Mouse (Mus musculus) heart, embryonic 13.5 days (tissue): ENCODE measurements around the gene Ahcy. TPM values are rescaled to one million over a fixed set of nuclear protein-coding genes. Genes with fewer than 3 reads are reported as not detected.
"Not testable (repeated sequence)": the region's sequence is repeated elsewhere in the genome, so short reads cannot be mapped to it uniquely, and the experiment has no call there.

Experiments
- ATAC-seq: fragments of 200-750 bp; cut with Nextera tagmentation; 2 replicates; pipeline ENCODE4 v1.8.0; 2017; ENCODE audit warnings: moderate TSS enrichment; ENCODE audit not compliant: insufficient number of reproducible peaks, low FRiP score, low TSS enrichment; ENCODE audit errors: extremely low read depth
- H3K27ac ChIP-seq: fragments of 300-500 bp; sonication (generic); replicated peaks from 2 replicates; pipeline ENCODE4 v1.5.1; 2015; ENCODE audit warnings: moderate library complexity, mild to moderate bottlenecking, inconsistent platforms
- H3K27me3 ChIP-seq: fragments of 300-500 bp; sonication (generic); replicated peaks from 2 replicates; pipeline ENCODE4 v1.6.1; 2015; ENCODE audit warnings: mild to moderate bottlenecking, inconsistent platforms
- H3K36me3 ChIP-seq: fragments of 300-500 bp; sonication (generic); 2 replicates; pipeline ENCODE4 v1.6.1; 2015; ENCODE audit warnings: mild to moderate bottlenecking, inconsistent platforms
- H3K4me1 ChIP-seq: fragments of 300-500 bp; sonication (generic); 2 replicates; pipeline ENCODE4 v1.6.1; 2015; ENCODE audit warnings: inconsistent platforms
- H3K4me2 ChIP-seq: fragments of 300-500 bp; sonication (generic); 2 replicates; pipeline ENCODE4 v1.6.1; 2015; ENCODE audit warnings: inconsistent platforms, mild to moderate bottlenecking, moderate library complexity
- H3K4me3 ChIP-seq: fragments of 300-500 bp; sonication (generic); 2 replicates; pipeline ENCODE4 v1.5.1; 2015; ENCODE audit warnings: moderate library complexity, mild to moderate bottlenecking, inconsistent platforms
- H3K9ac ChIP-seq: fragments of 300-500 bp; sonication (generic); 2 replicates; pipeline ENCODE4 v1.6.1; 2015; ENCODE audit warnings: inconsistent platforms, mild to moderate bottlenecking, moderate library complexity
- H3K9me3 ChIP-seq: fragments of 300-500 bp; sonication (generic); 2 replicates; pipeline ENCODE4 v1.6.1; 2016; ENCODE audit warnings: inconsistent platforms
- WGBS: fragments of 180-500 bp; shearing (Covaris S2); methylation state at CpG from one replicate; pipeline ENCODE4 v1.1.7; 2015; ENCODE audit warnings: mixed read lengths; 5-methylcytosine and 5-hydroxymethylcytosine counted together
- polyA plus RNA-seq: library from polyadenylated mRNA; unstranded; fragments of >200 nt; fragmentation: Nextera tagmentation; extraction: Ambion mirVana; gene quantifications from 2 replicates; pipeline ENCODE4 v1.2.1, GENCODE M21; 2015

The Ahcy gene
- polyA plus RNA-seq, 1 experiment from 2014 or later, result 47.5 TPM

DNA sequence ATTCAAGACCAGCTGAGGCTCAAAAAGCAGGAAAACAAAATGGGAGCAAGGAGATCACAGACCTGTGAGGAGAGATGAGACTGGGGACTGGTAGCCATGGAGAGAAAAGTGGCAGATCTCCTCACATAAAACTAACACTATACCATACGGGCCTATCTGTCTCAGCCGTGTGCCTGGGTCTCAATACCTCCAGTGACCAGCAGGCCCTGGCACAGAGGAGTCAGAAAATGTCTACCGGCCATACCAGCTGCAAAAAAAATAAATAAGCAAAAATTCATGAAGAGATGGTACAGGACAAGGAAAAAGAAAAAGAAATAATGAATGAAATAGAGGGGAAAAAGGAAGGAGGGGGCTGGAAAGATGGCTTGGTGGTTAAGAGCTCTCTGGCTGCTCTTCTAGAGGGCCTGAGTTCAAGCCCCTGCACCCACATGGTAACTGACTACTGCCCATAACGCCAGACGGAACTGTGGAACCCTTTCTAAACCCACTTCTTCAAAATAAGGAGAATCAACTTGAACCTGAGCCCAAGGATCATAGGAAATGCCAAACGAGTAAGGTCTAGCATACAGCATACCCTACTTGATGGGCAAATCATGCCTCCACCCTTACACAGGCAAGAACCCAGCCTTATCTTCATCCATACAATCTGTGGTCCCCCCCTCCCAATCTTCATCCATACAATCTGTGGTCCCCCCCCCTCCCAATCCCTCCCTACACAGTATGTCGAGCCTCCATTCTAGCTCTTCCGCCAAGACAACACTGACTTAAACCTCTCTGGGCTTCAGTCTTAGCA, 1.7 kb downstream of the Ahcy start:
- H3K9me3 ChIP-seq, result no peaks in the 10 kb centered on the region
- H3K4me3 ChIP-seq, result no peak overlapping the region
- no peaks in the 10 kb centered on the region for H3K27me3 ChIP-seq
- H3K4me1 ChIP-seq, result peaks cover 22% of the 10 kb centered on the region
- peak overlapping the region; percentile 93; the same call in 1 of the 2 replicates for H3K9ac ChIP-seq
- peak overlapping the region; percentile 82 for H3K4me2 ChIP-seq
- peaks cover 11% of the 10 kb centered on the region for H3K36me3 ChIP-seq
- WGBS, result 82% methylated on average over 8 of the region's 8 CpGs
- no peak overlapping the region for H3K27ac ChIP-seq
- ATAC-seq, result no peak

DNA sequence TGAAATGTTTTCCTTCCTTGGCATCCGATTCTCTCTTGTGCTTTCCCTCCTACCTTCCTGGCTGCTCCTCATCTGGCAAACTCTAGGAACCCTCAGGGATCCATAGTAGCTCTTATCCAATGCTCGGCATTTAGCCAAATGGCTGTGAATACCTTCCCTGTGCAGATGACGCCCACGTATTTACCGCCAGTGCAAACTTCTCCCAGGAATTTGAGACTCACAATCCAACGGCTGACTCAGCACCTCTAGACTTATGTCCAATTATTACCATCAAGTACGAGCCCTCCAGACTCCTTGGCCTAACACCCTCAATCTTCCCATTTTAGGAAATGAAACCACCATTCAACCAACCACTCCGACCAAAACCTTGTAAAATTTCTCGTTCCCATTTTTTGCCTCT, 3.3 kb downstream of the Ahcy start:
- Histone ChIP-seq H3K9me3 (no peaks in the 10 kb centered on the region), H3K9ac (no peak overlapping the region), H3K4me1 (peaks cover 22% of the 10 kb centered on the region), H3K27ac (no peak overlapping the region), H3K4me3 (no peak overlapping the region), H3K27me3 (no peaks in the 10 kb centered on the region), H3K4me2 (no peak overlapping the region), H3K36me3 (peaks cover 26% of the 10 kb centered on the region)
- no peak for ATAC-seq
- 80% methylated on average over 9 of the region's 9 CpGs for whole genome bisulfite sequencing

DNA sequence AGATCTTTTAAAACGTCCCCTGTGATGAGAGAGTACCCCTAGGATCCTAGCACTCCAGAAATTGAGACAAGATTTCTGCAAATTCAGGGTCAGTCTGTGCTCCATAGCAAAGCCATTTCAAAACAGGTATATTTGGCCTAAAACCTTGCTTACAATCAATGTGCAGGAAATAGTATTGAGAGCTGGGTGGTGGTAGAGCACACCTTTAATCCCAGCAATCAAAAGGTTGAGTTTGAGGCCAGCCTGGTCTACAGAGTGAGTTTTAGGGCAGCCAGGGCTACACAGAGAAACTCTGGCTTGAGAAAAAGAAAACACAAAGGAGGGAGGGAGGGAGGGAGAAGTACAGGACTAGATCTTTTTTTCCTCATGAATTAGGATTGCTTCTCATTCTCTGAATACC, 16.9 kb downstream of the Ahcy start:
- peaks cover 27% of the 10 kb centered on the region for H3K36me3 ChIP-seq
- no peak overlapping the region for H3K4me3 ChIP-seq
- no peaks in the 10 kb centered on the region for H3K9me3 ChIP-seq
- H3K4me1 ChIP-seq, result no peaks in the 10 kb centered on the region
- H3K9ac ChIP-seq, result no peak overlapping the region
- no peak overlapping the region for H3K27ac ChIP-seq
- no peaks in the 10 kb centered on the region for H3K27me3 ChIP-seq
- WGBS, result 57% methylated on average over 1 of the region's 1 CpGs
- no peak overlapping the region for H3K4me2 ChIP-seq
- no peak for ATAC-seq

DNA sequence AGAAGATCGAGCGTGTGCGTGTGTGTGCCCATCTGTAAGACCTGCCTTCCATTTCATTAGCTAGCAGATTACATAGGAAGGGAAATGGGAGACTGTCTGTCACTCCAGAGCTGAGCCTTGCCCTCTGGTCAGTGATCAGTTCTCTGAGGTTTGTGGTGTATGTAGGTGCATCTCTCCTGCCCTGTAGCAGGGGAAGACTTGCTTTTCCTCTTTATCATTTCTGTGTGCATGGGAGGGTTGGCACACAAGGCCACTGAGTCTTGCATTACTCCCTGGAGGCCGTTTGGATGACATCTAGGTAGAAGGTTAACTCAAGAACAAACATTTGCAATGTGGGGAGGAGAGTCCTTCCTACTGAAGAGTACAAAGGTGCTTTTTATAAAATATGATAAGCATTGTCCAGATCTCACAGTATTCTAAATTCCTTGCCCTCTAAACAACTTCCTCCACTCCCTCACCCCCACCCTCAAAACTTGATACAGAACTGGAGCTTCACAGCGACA, 18.2 kb downstream of the Ahcy start:
- H3K27ac ChIP-seq, result no peak overlapping the region
- no peak overlapping the region for H3K4me3 ChIP-seq
- H3K36me3 ChIP-seq, result peaks cover 15% of the 10 kb centered on the region
- no peak overlapping the region for H3K9ac ChIP-seq
- no peaks in the 10 kb centered on the region for H3K27me3 ChIP-seq
- no peak overlapping the region for H3K4me2 ChIP-seq
- 66% methylated on average over 5 of the region's 5 CpGs for WGBS
- H3K4me1 ChIP-seq, result peaks cover 12% of the 10 kb centered on the region
- no peaks in the 10 kb centered on the region for H3K9me3 ChIP-seq
- ATAC-seq, result no peak

DNA sequence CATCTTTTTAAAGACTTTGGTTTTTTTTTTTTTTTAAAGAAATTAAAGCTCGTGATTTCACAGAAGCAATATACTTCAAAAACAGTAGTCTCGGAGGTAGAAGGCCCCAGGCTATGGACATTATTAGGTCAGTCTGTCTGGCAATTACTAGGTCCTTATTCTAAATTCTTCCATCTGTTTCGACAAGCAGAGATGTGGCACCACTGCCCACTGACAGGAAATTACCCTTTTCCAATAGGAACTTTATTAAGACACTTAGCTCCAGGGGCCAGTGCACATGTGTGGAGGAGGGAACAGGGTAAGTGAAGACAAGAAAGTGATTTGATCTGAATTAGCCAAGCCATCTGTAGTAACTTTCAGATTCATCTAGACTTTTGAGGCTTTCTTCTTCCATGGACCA, 19.6 kb downstream of the Ahcy start:
- WGBS, result 74% methylated on average over 3 of the region's 3 CpGs
- Histone ChIP-seq H3K4me3 (no peak overlapping the region), H3K27me3 (no peaks in the 10 kb centered on the region), H3K9me3 (no peaks in the 10 kb centered on the region), H3K27ac (no peak overlapping the region), H3K9ac (no peak overlapping the region), H3K4me1 (peaks cover 18% of the 10 kb centered on the region), H3K36me3 (peaks cover 7% of the 10 kb centered on the region), H3K4me2 (no peak overlapping the region)
- no peak for ATAC-seq

DNA sequence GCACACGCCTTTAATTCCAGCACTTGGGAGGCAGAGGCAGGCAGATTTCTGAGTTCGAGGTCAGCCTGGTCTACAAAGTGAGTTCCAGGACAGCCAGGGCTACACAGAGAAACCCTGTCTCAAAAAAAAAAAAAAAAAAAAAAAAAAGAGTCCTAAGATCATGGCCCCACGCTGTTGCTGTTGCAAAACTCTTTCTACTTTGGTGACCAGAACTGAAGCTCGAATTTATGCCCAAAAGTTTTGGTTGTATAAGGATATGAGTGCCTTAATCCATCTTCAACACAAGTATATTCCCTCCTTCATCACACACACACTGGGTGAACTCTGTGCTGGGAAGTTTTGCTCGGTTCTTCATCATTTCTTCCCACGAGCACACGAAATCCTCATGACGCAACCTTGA, 20.8 kb downstream of the Ahcy start:
- H3K4me1 ChIP-seq, result peaks cover 18% of the 10 kb centered on the region
- WGBS, result 85% methylated on average over 8 of the region's 8 CpGs
- H3K9ac ChIP-seq, H3K4me3 ChIP-seq, H3K4me2 ChIP-seq, H3K27me3 ChIP-seq, H3K9me3 ChIP-seq, H3K36me3 ChIP-seq, H3K27ac ChIP-seq, ATAC-seq: not testable (repeated sequence)

DNA sequence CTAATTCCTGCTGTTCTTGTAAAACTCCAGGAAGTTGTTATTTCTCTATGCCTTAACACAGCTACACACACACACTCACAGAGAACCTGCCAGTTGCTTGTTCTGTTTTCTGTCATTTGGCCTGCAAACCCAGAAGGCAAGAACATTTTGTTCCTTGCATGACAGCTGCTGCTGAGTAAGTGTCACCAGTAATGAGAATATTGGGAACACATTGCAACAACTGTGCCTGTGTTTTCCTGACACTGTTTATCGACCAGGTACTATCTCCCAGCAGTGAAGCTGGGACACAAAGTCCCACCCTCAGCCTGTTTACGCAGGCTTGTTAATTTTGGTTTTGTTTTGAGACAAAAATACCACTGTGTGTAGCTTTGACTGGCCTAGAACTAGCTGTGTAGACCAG, 21.6 kb downstream of the Ahcy start:
- no peak for ATAC-seq
- no peaks in the 10 kb centered on the region for H3K27me3 ChIP-seq
- H3K27ac ChIP-seq, result no peak overlapping the region
- WGBS, result 52% methylated on average over 2 of the region's 2 CpGs
- H3K36me3 ChIP-seq, result no peaks in the 10 kb centered on the region
- H3K4me3 ChIP-seq, result no peak overlapping the region
- peaks cover 19% of the 10 kb centered on the region for H3K4me1 ChIP-seq
- no peak overlapping the region for H3K4me2 ChIP-seq
- H3K9ac ChIP-seq, result no peak overlapping the region
- no peaks in the 10 kb centered on the region for H3K9me3 ChIP-seq

DNA sequence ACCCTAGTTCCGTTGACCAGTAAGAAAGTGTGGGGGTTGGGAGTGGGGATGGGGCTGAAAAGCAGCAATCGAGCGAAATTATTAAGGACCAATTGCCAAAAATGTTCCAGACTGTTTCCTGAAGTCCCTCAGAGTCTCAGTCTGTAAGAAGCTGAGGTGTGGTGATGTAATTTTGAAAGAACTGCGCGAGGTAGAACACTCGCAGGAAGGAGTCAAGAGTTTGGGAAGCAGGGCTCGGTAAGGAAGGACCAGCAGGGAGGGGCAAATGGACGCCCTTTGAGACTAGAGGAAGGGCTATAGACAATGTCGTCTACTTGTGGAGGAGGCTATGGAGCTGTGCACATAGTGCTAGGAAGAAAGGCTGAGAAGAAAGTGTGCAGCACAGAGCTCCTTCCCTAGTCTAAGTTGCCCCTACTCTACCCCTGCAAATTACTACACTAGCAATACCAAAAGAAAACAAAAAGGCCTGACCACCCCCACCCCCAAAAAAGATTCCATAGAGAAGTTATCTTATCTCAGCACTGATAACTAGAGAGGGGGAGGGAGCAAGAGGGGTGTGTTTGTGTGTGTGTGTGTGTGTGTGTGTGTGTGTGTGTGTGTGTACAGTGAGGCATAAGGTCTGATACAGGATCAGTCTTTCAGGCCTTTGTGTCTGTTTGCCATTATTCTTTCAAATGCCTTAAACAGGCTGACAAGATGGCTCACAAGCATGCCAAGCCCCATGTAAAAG, 22.5 kb downstream of the Ahcy start:
- H3K27me3 ChIP-seq, result no peaks in the 10 kb centered on the region
- H3K4me3 ChIP-seq, result peak overlapping the region; percentile 60
- WGBS, result 9% methylated on average over 9 of the region's 9 CpGs
- peaks cover 22% of the 10 kb centered on the region for H3K4me1 ChIP-seq
- peak overlapping the region; percentile 83 for H3K9ac ChIP-seq
- H3K9me3 ChIP-seq, result no peaks in the 10 kb centered on the region
- ATAC-seq, result no peak
- H3K36me3 ChIP-seq, result no peaks in the 10 kb centered on the region
- H3K4me2 ChIP-seq, result peak overlapping the region; percentile 89
- H3K27ac ChIP-seq, result peak overlapping the region; percentile 69

DNA sequence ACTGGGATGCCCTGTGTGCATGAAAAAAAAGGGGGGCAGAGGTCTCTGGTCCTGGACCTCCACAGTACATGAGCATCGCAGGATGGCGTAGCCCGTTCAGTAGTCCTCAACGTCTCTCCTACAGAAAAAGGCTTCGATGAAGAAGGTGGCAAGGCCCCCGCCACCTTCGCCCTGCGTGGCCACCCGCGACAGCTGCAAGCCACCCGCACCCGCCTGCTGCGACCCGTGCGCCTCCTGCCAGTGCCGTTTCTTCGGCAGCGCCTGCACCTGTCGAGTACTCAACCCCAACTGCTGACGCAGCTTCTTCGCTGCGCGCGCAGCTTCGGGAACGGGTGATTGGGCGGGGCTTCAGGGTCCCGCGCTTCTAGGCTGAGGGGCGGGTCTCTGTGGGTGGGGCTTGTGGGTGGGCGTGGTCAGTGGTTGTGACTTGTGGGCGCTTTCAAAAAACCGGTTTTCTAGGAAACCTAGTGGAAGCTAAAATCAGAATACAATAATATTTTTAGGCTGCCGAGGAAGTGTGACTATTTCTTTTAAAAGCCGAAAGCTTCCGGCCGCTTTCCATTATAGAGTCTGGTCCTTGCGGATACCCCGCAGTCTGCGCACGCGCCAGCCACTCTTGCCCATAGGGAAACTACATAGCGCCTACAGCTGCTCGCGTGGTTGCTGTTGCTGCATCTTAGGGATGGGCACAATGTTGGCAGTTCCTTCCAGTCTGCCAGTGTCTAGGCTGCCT, 23.6 kb downstream of the Ahcy start:
- Histone ChIP-seq H3K27ac (peak overlapping the region; percentile 69), H3K36me3 (no peaks in the 10 kb centered on the region)

DNA sequence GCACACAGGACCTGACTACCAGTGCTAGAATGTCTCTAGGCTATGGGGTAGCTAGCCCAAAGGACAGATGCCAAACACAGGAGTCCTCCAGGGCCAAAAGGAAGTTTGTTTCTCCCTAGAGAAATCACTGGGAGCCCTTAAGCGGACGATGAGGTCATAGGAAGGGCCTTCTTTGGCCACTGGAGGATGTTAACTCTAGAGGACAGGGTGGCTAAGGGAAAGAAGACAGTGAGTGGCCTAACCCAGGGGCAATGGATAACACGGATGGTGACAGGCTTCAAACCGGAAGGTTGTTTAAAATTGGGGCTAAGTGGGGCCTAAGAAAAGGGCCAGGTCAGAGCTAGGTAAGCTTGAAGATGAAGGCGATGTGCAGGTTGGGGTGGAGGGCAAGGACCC, 24.2 kb downstream of the Ahcy start:
- Histone ChIP-seq H3K27me3 (no peaks in the 10 kb centered on the region), H3K9ac (peak overlapping the region; percentile 83), H3K4me2 (peak overlapping the region; percentile 89), H3K36me3 (no peaks in the 10 kb centered on the region), H3K27ac (peak overlapping the region; percentile 51), H3K9me3 (no peaks in the 10 kb centered on the region), H3K4me3 (peak overlapping the region; percentile 60), H3K4me1 (peaks cover 22% of the 10 kb centered on the region)
- ATAC-seq, result no peak
- 24% methylated on average over 5 of the region's 5 CpGs for WGBS

More for the DNA sequence above, 23.6 kb downstream of the Ahcy start:
- Histone ChIP-seq H3K27me3 (no peaks in the 10 kb centered on the region), H3K4me2 (peak overlapping the region; percentile 89), H3K9me3 (no peaks in the 10 kb centered on the region), H3K4me1 (peaks cover 22% of the 10 kb centered on the region), H3K9ac (peak overlapping the region; percentile 83), H3K4me3 (peak overlapping the region; percentile 60)
- peak; percentile 94 for ATAC-seq
- 2% methylated on average over 45 of the region's 45 CpGs for WGBS

DNA sequence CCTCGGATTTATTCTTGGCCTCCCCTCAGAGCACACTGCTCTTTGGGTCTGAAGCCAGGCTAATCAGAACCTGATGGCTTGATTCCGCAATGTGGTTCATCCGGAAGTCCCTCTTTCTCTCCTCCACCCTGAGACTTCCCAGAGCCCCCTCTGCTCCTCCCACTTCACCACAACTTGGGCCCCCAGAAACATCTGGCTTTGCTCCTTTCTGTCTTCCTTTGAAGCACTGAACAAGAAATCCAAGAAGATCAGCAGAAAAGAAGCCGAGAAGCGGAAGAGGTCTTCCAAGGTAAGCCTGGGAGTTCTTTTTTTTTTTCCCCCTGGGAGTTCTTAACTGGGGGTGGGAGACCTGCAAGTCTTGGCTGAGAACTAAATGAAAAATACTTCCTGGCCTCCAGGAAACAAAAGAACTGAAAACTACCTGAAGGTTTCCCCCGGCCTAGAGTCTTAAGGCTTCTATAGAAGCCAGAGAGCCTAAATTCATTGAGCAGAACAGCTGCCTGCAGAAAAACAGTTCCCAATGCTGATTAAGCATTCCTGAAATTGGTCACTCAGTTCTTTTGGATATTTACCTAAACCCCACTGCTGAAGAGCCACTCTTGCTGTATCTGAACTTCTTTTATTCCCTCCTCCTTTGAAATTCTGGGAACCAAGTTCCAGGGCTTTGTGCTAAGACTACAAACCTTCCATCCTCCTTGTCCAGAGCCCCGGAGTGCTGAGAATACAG, 26.7 kb downstream of the Ahcy start:
- no peaks in the 10 kb centered on the region for H3K9me3 ChIP-seq
- WGBS, result 52% methylated on average over 7 of the region's 7 CpGs
- no peaks in the 10 kb centered on the region for H3K36me3 ChIP-seq
- peak overlapping the region; percentile 19; the same call in 1 of the 2 replicates for H3K9ac ChIP-seq
- H3K4me1 ChIP-seq, result peaks cover 22% of the 10 kb centered on the region
- H3K27me3 ChIP-seq, result no peaks in the 10 kb centered on the region
- no peak overlapping the region for H3K27ac ChIP-seq
- ATAC-seq, result no peak
- H3K4me2 ChIP-seq, result no peak overlapping the region
- H3K4me3 ChIP-seq, result no peak overlapping the region
